Mouse (Mus musculus) CH12.LX (cell line): ENCODE results near the gene Lsg1. TPM values are rescaled to one million over a fixed set of nuclear protein-coding genes. Genes with fewer than 3 reads are reported as not detected.

Experiments used
- DNase-seq: peaks from one replicate; pipeline ENCODE4 v3.0.0-alpha.2; 2013; ENCODE audit errors: extremely low read depth
- H3K27ac ChIP-seq: 2 replicates; pipeline ENCODE4 v1.5.1; 2012; ENCODE audit warnings: low read depth, mild to moderate bottlenecking, control low read depth, moderate library complexity; ENCODE audit not compliant: insufficient read depth
- H3K27me3 ChIP-seq: replicated peaks from 2 replicates; pipeline ENCODE3; 2012; ENCODE audit warnings: inconsistent platforms
- H3K36me3 ChIP-seq, 2 experiments: replicated peaks in 1 of 2; 2 replicates each; pipeline versions ENCODE3 to v1.6.1; 2012; ENCODE audit warnings: inconsistent platforms in 1 of 2, low read length in 1 of 2, mild to moderate bottlenecking in 1 of 2, mixed read lengths in 1 of 2, moderate library complexity in 1 of 2; ENCODE audit not compliant: control insufficient read depth in 1 of 2, insufficient read depth in 1 of 2
- H3K4me1 ChIP-seq, 2 experiments: 2 replicates each; pipeline ENCODE4 v1.6.1; 2012; ENCODE audit warnings: inconsistent platforms in 1 of 2, moderate library complexity in 1 of 2; ENCODE audit not compliant: insufficient read depth in 2 of 2, control insufficient read depth in 1 of 2
- H3K4me2 ChIP-seq: 2 replicates; pipeline ENCODE4 v1.6.1; 2012; ENCODE audit warnings: low read depth, mild to moderate bottlenecking, control low read depth; ENCODE audit not compliant: poor library complexity, insufficient read depth, severe bottlenecking
- H3K4me3 ChIP-seq, 3 experiments: fragments of 150-350 bp in 1 of 3; sonication (generic) in 1 of 3; replicated peaks in 1 of 3; 2 replicates each; pipeline versions ENCODE3 to v1.5.1; 2011 to 2012; ENCODE audit warnings: low read depth in 2 of 3, low read length in 2 of 3, mild to moderate bottlenecking in 2 of 3, moderate library complexity in 2 of 3, control low read depth in 1 of 3, improper control_type of control experiment in 1 of 3, inconsistent platforms in 1 of 3, mixed read lengths in 1 of 3; ENCODE audit not compliant: poor library complexity in 1 of 3
- H3K79me2 ChIP-seq: replicated peaks from 2 replicates; pipeline ENCODE4 v1.6.1; 2012; ENCODE audit warnings: mild to moderate bottlenecking, moderate library complexity; ENCODE audit not compliant: control insufficient read depth, poor library complexity, insufficient read depth, severe bottlenecking; ENCODE audit errors: extremely low read depth
- H3K9ac ChIP-seq: 2 replicates; pipeline ENCODE4 v1.6.1; 2012; ENCODE audit warnings: low read depth, mild to moderate bottlenecking, control low read depth, moderate library complexity; ENCODE audit not compliant: insufficient read depth
- H3K9me3 ChIP-seq: replicated peaks from 2 replicates; pipeline ENCODE3; 2012; ENCODE audit warnings: low read length, inconsistent platforms, mixed read lengths
- CHD1 ChIP-seq: IDR thresholded peaks from 2 replicates; pipeline ENCODE4 v1.6.1; 2012; ENCODE audit warnings: low read depth, low read length, improper control_type of control experiment, inconsistent platforms
- CHD2 ChIP-seq: IDR thresholded peaks from 2 replicates; pipeline ENCODE4 v1.6.1; 2011; ENCODE audit warnings: low read length, improper control_type of control experiment
- CTCF ChIP-seq, 2 experiments: IDR thresholded peaks in 1 of 2; conservative IDR thresholded peaks in 1 of 2; 2 replicates each; pipeline ENCODE4 v1.5.1; 2011 to 2012; ENCODE audit warnings: low read depth in 2 of 2, low read length in 2 of 2, improper control_type of control experiment in 1 of 2, inconsistent platforms in 1 of 2, mild to moderate bottlenecking in 1 of 2, moderate library complexity in 1 of 2
- EP300 ChIP-seq: IDR thresholded peaks from 2 replicates; pipeline ENCODE4 v1.6.1; 2011; ENCODE audit warnings: low read length, improper control_type of control experiment
- ETS1 ChIP-seq: conservative IDR thresholded peaks from 2 replicates; pipeline ENCODE4 v1.6.1; 2012; ENCODE audit warnings: low read depth, mild to moderate bottlenecking, inconsistent platforms, low read length, improper control_type of control experiment, moderate library complexity
- GABPA ChIP-seq: IDR thresholded peaks from 2 replicates; pipeline ENCODE4 v1.6.1; 2012; ENCODE audit warnings: low read depth, low read length, improper control_type of control experiment, inconsistent platforms; ENCODE audit not compliant: insufficient replicate concordance
- HCFC1 ChIP-seq: IDR thresholded peaks from 2 replicates; pipeline ENCODE4 v1.6.1; 2012; ENCODE audit warnings: low read depth, mild to moderate bottlenecking, inconsistent platforms, low read length, improper control_type of control experiment
- IRF4 ChIP-seq: IDR thresholded peaks from 2 replicates; pipeline ENCODE4 v1.6.1; 2014; ENCODE audit warnings: low read depth, mild to moderate bottlenecking, inconsistent platforms, low read length, improper control_type of control experiment
- JUN ChIP-seq: IDR thresholded peaks from 2 replicates; pipeline ENCODE4 v1.6.1; 2011; ENCODE audit warnings: low read depth, mild to moderate bottlenecking, low read length, improper control_type of control experiment, moderate library complexity; ENCODE audit not compliant: insufficient read depth
- JUND ChIP-seq: conservative IDR thresholded peaks from 2 replicates; pipeline ENCODE4 v1.6.1; 2011; ENCODE audit warnings: low read depth, low read length, improper control_type of control experiment
- KAT2A ChIP-seq: IDR thresholded peaks from 2 replicates; pipeline ENCODE4 v1.6.1; 2012; ENCODE audit warnings: low read length, improper control_type of control experiment, inconsistent platforms; ENCODE audit not compliant: insufficient replicate concordance
- MAX ChIP-seq: IDR thresholded peaks from 2 replicates; pipeline ENCODE4 v1.6.1; 2011; ENCODE audit warnings: low read length, improper control_type of control experiment
- MAZ ChIP-seq: IDR thresholded peaks from 2 replicates; pipeline ENCODE4 v1.6.1; 2012; ENCODE audit warnings: low read depth, mild to moderate bottlenecking, inconsistent platforms, low read length, improper control_type of control experiment, moderate library complexity
- MXI1 ChIP-seq: IDR thresholded peaks from 2 replicates; pipeline ENCODE4 v1.6.1; 2011; ENCODE audit warnings: mild to moderate bottlenecking, low read depth, low read length, improper control_type of control experiment
- MYC ChIP-seq: IDR thresholded peaks from 2 replicates; pipeline ENCODE4 v1.6.1; 2011; ENCODE audit warnings: low read depth, mild to moderate bottlenecking, improper control_type of control experiment, low read length
- NRF1 ChIP-seq: IDR thresholded peaks from 2 replicates; pipeline ENCODE4 v1.6.1; 2014; ENCODE audit warnings: low read depth, mild to moderate bottlenecking, inconsistent platforms, low read length, improper control_type of control experiment, moderate library complexity
- PAX5 ChIP-seq: IDR thresholded peaks from 2 replicates; pipeline ENCODE4 v1.6.1; 2012; ENCODE audit warnings: low read length, inconsistent platforms, mixed read lengths
- POLR2A ChIP-seq: IDR thresholded peaks from 2 replicates; pipeline ENCODE4 v1.6.1; 2011; ENCODE audit warnings: low read depth, mild to moderate bottlenecking, improper control_type of control experiment, low read length
- POLR2AphosphoS2 ChIP-seq: IDR thresholded peaks from 2 replicates; pipeline ENCODE4 v1.6.1; 2011; ENCODE audit warnings: low read depth, low read length, improper control_type of control experiment
- RAD21 ChIP-seq: IDR thresholded peaks from 2 replicates; pipeline ENCODE4 v1.6.1; 2011; ENCODE audit warnings: low read depth, mild to moderate bottlenecking, low read length, improper control_type of control experiment, moderate library complexity
- RCOR1 ChIP-seq: conservative IDR thresholded peaks from 2 replicates; pipeline ENCODE4 v1.6.1; 2012; ENCODE audit warnings: low read depth, mild to moderate bottlenecking, inconsistent platforms, low read length, improper control_type of control experiment
- SMC3 ChIP-seq: IDR thresholded peaks from 2 replicates; pipeline ENCODE4 v1.6.1; 2011; ENCODE audit warnings: low read depth, low read length, improper control_type of control experiment
- TCF12 ChIP-seq: IDR thresholded peaks from 2 replicates; pipeline ENCODE4 v1.6.1; 2014; ENCODE audit warnings: low read depth, mild to moderate bottlenecking, inconsistent platforms, low read length, improper control_type of control experiment
- UBTF ChIP-seq: IDR thresholded peaks from 2 replicates; pipeline ENCODE4 v1.6.1; 2012; ENCODE audit warnings: low read depth, mild to moderate bottlenecking, inconsistent platforms, low read length, improper control_type of control experiment, moderate library complexity
- USF2 ChIP-seq: conservative IDR thresholded peaks from 2 replicates; pipeline ENCODE4 v1.6.1; 2011; ENCODE audit warnings: low read depth, low read length, improper control_type of control experiment
- ZC3H11A ChIP-seq: IDR thresholded peaks from 2 replicates; pipeline ENCODE4 v1.6.1; 2012; ENCODE audit warnings: low read depth, mild to moderate bottlenecking, inconsistent platforms, low read length, improper control_type of control experiment
- ZKSCAN1 ChIP-seq: IDR thresholded peaks from 2 replicates; pipeline ENCODE4 v1.6.1; 2012; ENCODE audit warnings: low read depth, inconsistent platforms, low read length, improper control_type of control experiment, borderline replicate concordance
- ZMIZ1 ChIP-seq: IDR thresholded peaks from 2 replicates; pipeline ENCODE4 v1.6.1; 2012; ENCODE audit warnings: low read depth, mild to moderate bottlenecking, inconsistent platforms, low read length, improper control_type of control experiment
- ZNF384 ChIP-seq: IDR thresholded peaks from 2 replicates; pipeline ENCODE4 v1.6.1; 2012; ENCODE audit warnings: low read depth, low read length, improper control_type of control experiment, inconsistent platforms
- dilution Hi-C: fragments of 300-500 bp; cut with MboI; formaldehyde crosslinking; loops from 2 replicates; pipeline ENCODE4 v1.14.3; 2020; ENCODE audit warnings: low sequenced_read_pairs; ENCODE audit not compliant: extremely low pct_unique_long_range_greater_than_20kb, extremely low pct_ligation_motif_present
- in situ Hi-C: fragments of 300-500 bp; cut with MboI; formaldehyde crosslinking; loops from 3 replicates; pipeline ENCODE4 v1.14.3; 2019; ENCODE audit warnings: low sequenced_read_pairs, low pct_ligation_motif_present, low pct_unique_long_range_greater_than_20kb, mixed read lengths
- polyA plus RNA-seq: library from polyadenylated mRNA; unstranded; fragments of >175 nt; gene quantifications from 2 replicates; pipeline ENCODE4 v1.2.1, GENCODE M21; 2012; ENCODE audit warnings: low read depth; ENCODE audit not compliant: insufficient read length
- total RNA-seq, 2 experiments: library from RNA; depleted of rRNA; stranded (reverse); fragments of 300-350 nt in 1 of 2; fragments of >200 nt in 1 of 2; gene quantifications; 2 replicates each; pipeline ENCODE4 v1.2.3; 2012 to 2014

Gene Lsg1
- total and polyA plus RNA-seq, 3 experiments, result 58.4 to 189 (median 94.7) TPM

- Histone ChIP-seq H3K9ac (peak overlapping the region; percentile 83), H3K9me3 (no peaks in the 10 kb centered on the region), H3K4me2 (peak overlapping the region; percentile 77), H3K4me1 (peaks cover 28 to 61% of the 10 kb centered on the region in 2 experiments), H3K79me2 (peaks cover 40% of the 10 kb centered on the region), H3K27ac (peak overlapping the region; percentile 60), H3K36me3 (peaks cover 14 to 34% of the 10 kb centered on the region in 2 experiments), H3K27me3 (no peaks in the 10 kb centered on the region), H3K4me3 (peak overlapping the region; percentile 70 to 96 (median 74))
- DNase-seq, result no peak
- in situ Hi-C loops, result loop anchor here (5.0 to 10.0 kb wide), 2 partner anchors 35 to 73 kb away; no protein-coding TSS in a partner anchor
- dilution Hi-C loops, result no loop called here
- TF ChIP-seq MAZ (no peak), CHD2 (0 out of 2 replicates have a peak, but pooled peaks have one; percentile 13), POLR2A (peak; percentile 13; the same call in 1 of the 2 replicates), GABPA (no peak)
Observed at GRCm38 (mm10) chr16:30601946-30602345, 14.6 kb upstream of the Lsg1 start.

- DNase-seq, result peak; percentile 86
- Histone ChIP-seq H3K9ac (peak overlapping the region; percentile 83), H3K27ac (peak overlapping the region; percentile 60)
- TF ChIP-seq JUND (no peak), UBTF (peak; percentile 81), RAD21 (peak; percentile 72), MAX (peak; percentile 60; the same call in 1 of the 2 replicates), ETS1 (peak; percentile 52), ZMIZ1 (peak; percentile 68; the same call in 1 of the 2 replicates), POLR2AphosphoS2 (0 out of 2 replicates have a peak, but pooled peaks have one; percentile 20), MYC (peak; percentile 44; the same call in 1 of the 2 replicates), PAX5 (no peak), RCOR1 (0 out of 2 replicates have a peak, but pooled peaks have one; percentile 42), EP300 (no peak; the same call in 1 of the 2 replicates), TCF12 (peak; percentile 67), GABPA (no peak), CHD1 (peak; percentile 71), ZC3H11A (peak; percentile 37; the same call in 1 of the 2 replicates), IRF4 (peak; percentile 79; the same call in 1 of the 2 replicates), USF2 (no peak), HCFC1 (peak; percentile 43), CTCF (conservative IDR thresholded peaks at IDR 0.05 in 1 of 2, IDR thresholded peaks at IDR 0.05 in 1 of 2; ENCODE audit: low read depth in 2 of 2, low read length in 2 of 2) (peak in 1 of 2 experiments; percentile 83; a peak in 2 of 4 replicates), NRF1 (peak; percentile 23; the same call in 1 of the 2 replicates), KAT2A (peak; percentile 60; the same call in 1 of the 2 replicates), MXI1 (peak; percentile 83), CHD2 (peak; percentile 80), MAZ (no peak; the same call in none of the 2 replicates), SMC3 (peak; percentile 90), JUN (no peak), ZKSCAN1 (peak; percentile 53; the same call in 1 of the 2 replicates), ZNF384 (0 out of 2 replicates have a peak, but pooled peaks have one; percentile 16)
Observed at GRCm38 (mm10) chr16:30601046-30601832, 13.8 kb upstream of the Lsg1 start.

More at GRCm38 (mm10) chr16:30601046-30601832, 13.8 kb upstream of the Lsg1 start:
- no peaks in the 10 kb centered on the region for H3K27me3 ChIP-seq
- peaks cover 14 to 34% of the 10 kb centered on the region in 2 experiments for H3K36me3 ChIP-seq
- in situ Hi-C loops (loop anchor here (5.0 to 10.0 kb wide), 2 partner anchors 36 to 74 kb away; no protein-coding TSS in a partner anchor), dilution Hi-C loops (no loop called here)
- peak overlapping the region; percentile 77 for H3K4me2 ChIP-seq
- H3K4me1 ChIP-seq, result peaks cover 25 to 59% of the 10 kb centered on the region in 2 experiments
- H3K79me2 ChIP-seq, result peaks cover 40% of the 10 kb centered on the region
- no peaks in the 10 kb centered on the region for H3K9me3 ChIP-seq
- H3K4me3 ChIP-seq, result peak overlapping the region; percentile 70 to 96 (median 74)
